Comparison of ENCODE assay signal across 24 mouse cellular contexts in genomic region chr2:143471394-143471793, GRCm38 (mm10).
DNase-seq lines count a peak whose midpoint lies in the region; ATAC-seq and TF ChIP-seq lines count a peak whose summit lies in the region.
"Had no signal": no experiment of that assay in that cellular context is flagged by ENCODE, and none has a peak within 500 bp of the region (broad histone marks: within the 10 kb centered on the region; RNA-seq: fewer than 3 reads in every experiment).

No protein-coding gene starts in this region.

- H3K9me3 ChIP-seq in forebrain, postnatal 0 days (ENCODE audit: low read length): no peaks in the 10 kb centered on the region
- H3K9me3 ChIP-seq in forebrain, embryonic 14.5 days (replicated peaks; ENCODE audit: control insufficient read depth, low read length): no peaks in the 10 kb centered on the region
- H3K9me3 ChIP-seq: forebrain, embryonic 10.5 days; heart, embryonic 10.5 days; intestine, embryonic 15.5 days; midbrain, embryonic 15.5 days had no signal

- no peaks in the 10 kb centered on the region for H3K36me3 ChIP-seq in forebrain, postnatal 0 days (ENCODE audit: insufficient read depth)
- no peaks in the 10 kb centered on the region for H3K36me3 ChIP-seq in forebrain, embryonic 14.5 days (ENCODE audit: control insufficient read depth, insufficient read depth, low read length)
- H3K36me3 ChIP-seq: forebrain, embryonic 10.5 days; heart, embryonic 10.5 days; intestine, embryonic 15.5 days; midbrain, embryonic 15.5 days had no signal

- H3K4me2 ChIP-seq in forebrain, postnatal 0 days (ENCODE audit: low read depth): no peak overlapping the region
- no peak overlapping the region for H3K4me2 ChIP-seq in forebrain, embryonic 14.5 days (ENCODE audit: low read length)
- H3K4me2 ChIP-seq: intestine, embryonic 15.5 days; midbrain, embryonic 15.5 days had no signal

- H3K27ac ChIP-seq in forebrain, postnatal 0 days (ENCODE audit: low read depth, low read length): no peak overlapping the region
- no peak overlapping the region for H3K27ac ChIP-seq in forebrain, embryonic 14.5 days (ENCODE audit: low read depth, low read length)
- H3K27ac ChIP-seq: forebrain, embryonic 10.5 days; heart, embryonic 10.5 days; intestine, embryonic 15.5 days; midbrain, embryonic 15.5 days had no signal

- no peaks in the 10 kb centered on the region for H3K4me1 ChIP-seq in forebrain, postnatal 0 days (ENCODE audit: insufficient read depth)
- no peaks in the 10 kb centered on the region for H3K4me1 ChIP-seq in forebrain, embryonic 14.5 days (ENCODE audit: control insufficient read depth, insufficient read depth, low read length)
- H3K4me1 ChIP-seq: forebrain, embryonic 10.5 days; heart, embryonic 10.5 days; intestine, embryonic 15.5 days; midbrain, embryonic 15.5 days had no signal

- no peaks in the 10 kb centered on the region for H3K27me3 ChIP-seq in forebrain, postnatal 0 days (ENCODE audit: insufficient read depth, low read length)
- H3K27me3 ChIP-seq in forebrain, embryonic 14.5 days (replicated peaks; ENCODE audit: control insufficient read depth, insufficient read depth, low read length): no peaks in the 10 kb centered on the region
- H3K27me3 ChIP-seq: intestine, embryonic 15.5 days; midbrain, embryonic 15.5 days had no signal

- H3K4me3 ChIP-seq in forebrain, postnatal 0 days (ENCODE audit: low read depth, low read length): no peak overlapping the region
- H3K4me3 ChIP-seq in forebrain, embryonic 14.5 days (ENCODE audit: low read depth, low read length): no peak overlapping the region
- H3K4me3 ChIP-seq: forebrain, embryonic 10.5 days; heart, embryonic 10.5 days; intestine, embryonic 15.5 days; midbrain, embryonic 15.5 days had no signal

- intact Hi-C loops in left cerebral cortex, postnatal 25 days (cut with DNase I): no loop called here

- TF ChIP-seq CTCF in forebrain, postnatal 0 days (IDR thresholded peaks at IDR 0.05; ENCODE audit: low read depth): no peak

- 57% methylated on average over 3 of the region's 3 CpGs for WGBS in forebrain, postnatal 0 days
- 76% methylated on average over 3 of the region's 3 CpGs for WGBS in forebrain, embryonic 14.5 days

- peak; percentile 18 for DNase-seq in forebrain, postnatal 0 days
- no peak for DNase-seq in forebrain, embryonic 14.5 days (ENCODE audit: low spot score)
- DNase-seq in layer of hippocampus, adult 18-20 months (ENCODE audit: low spot score in 2 of 2): peak; percentile 42 to 70
- no peak for DNase-seq in layer of hippocampus, adult 9-10 months (ENCODE audit: low spot score)
- peak; percentile 75 for DNase-seq in brain, adult 2 months (ENCODE audit: low read depth, low spot score)
- DNase-seq in left cerebral cortex, postnatal 25 days (ENCODE audit: low spot score in 2 of 2): peak; percentile 13 to 49
- no peak for DNase-seq in adrenal gland, adult (ENCODE audit: inconsistent age in 2 of 2, low spot score in 1 of 2)
- no peak for DNase-seq in embryo, embryonic 9.5 days (ENCODE audit: extremely low spot score)
- DNase-seq: adrenal gland, postnatal 25 days; cerebellum, adult 11-12 months; cerebellum, postnatal 14 days; embryo, embryonic 11 days; kidney, adult 9 months; kidney, postnatal 25 days; liver, postnatal 0 days; lung, postnatal 14 days; spleen, adult 18-20 months; thymus, postnatal 36 days had no signal

- H3K9ac ChIP-seq in forebrain, postnatal 0 days: no peak overlapping the region
- H3K9ac ChIP-seq in forebrain, embryonic 14.5 days (ENCODE audit: low read length): no peak overlapping the region
- H3K9ac ChIP-seq: intestine, embryonic 15.5 days; liver, postnatal 0 days; midbrain, embryonic 15.5 days had no signal

- peak; percentile 64 for ATAC-seq in forebrain, postnatal 0 days
- ATAC-seq in forebrain, embryonic 14.5 days: no peak
- ATAC-seq: activated CD4-positive, CD25-positive, alpha-beta regulatory T cell, adult 4 months; CD4-positive, CD25-positive, alpha-beta regulatory T cell, adult 4 months; intestine, embryonic 15.5 days; liver, postnatal 0 days; midbrain, embryonic 15.5 days had no signal

Comparison
In these comparisons a context has a peak if more than half of its experiments do, and no peak if none do; other contexts are left out.
1. DNase-seq: peak in forebrain, postnatal 0 days (single experiment), layer of hippocampus, adult 18-20 months (2 of 2), brain, adult 2 months (single experiment) and left cerebral cortex, postnatal 25 days (2 of 2); none in forebrain, embryonic 14.5 days (single experiment), layer of hippocampus, adult 9-10 months (single experiment), adrenal gland, adult (0 of 2) and embryo, embryonic 9.5 days (single experiment).